Mouse (Mus musculus) embryonic facial prominence, embryonic 10.5 days (tissue): ENCODE data around the gene Psme4. TPM values are rescaled to one million over a fixed set of nuclear protein-coding genes. Genes with fewer than 3 reads are reported as not detected.

Experiments used
- DNase-seq: peaks from one replicate; pipeline ENCODE4 v3.0.0-alpha.2; 2017; ENCODE audit warnings: low spot score
- H3K27ac ChIP-seq: fragments of 300-500 bp; sonication (generic); replicated peaks from 2 replicates; pipeline ENCODE4 v1.5.1; 2016; ENCODE audit warnings: mild to moderate bottlenecking
- H3K27me3 ChIP-seq: fragments of 300-500 bp; sonication (generic); replicated peaks from 2 replicates; pipeline ENCODE4 v1.6.1; 2016; ENCODE audit warnings: low read depth, mild to moderate bottlenecking; ENCODE audit not compliant: poor library complexity, severe bottlenecking
- H3K36me3 ChIP-seq: fragments of 300-500 bp; sonication (generic); replicated peaks from 2 replicates; pipeline ENCODE4 v1.6.1; 2016; ENCODE audit warnings: mild to moderate bottlenecking, moderate library complexity
- H3K4me1 ChIP-seq: fragments of 300-500 bp; sonication (generic); 2 replicates; pipeline ENCODE4 v1.6.1; 2016
- H3K4me3 ChIP-seq: fragments of 300-500 bp; sonication (generic); 2 replicates; pipeline ENCODE4 v1.5.1; 2016; ENCODE audit warnings: mild to moderate bottlenecking, moderate library complexity
- H3K9me3 ChIP-seq: fragments of 300-500 bp; sonication (generic); 2 replicates; pipeline ENCODE4 v1.6.1; 2016; ENCODE audit warnings: mild to moderate bottlenecking
- WGBS: fragments of 180-500 bp; shearing (Covaris S2); methylation state at CpG from one replicate; pipeline ENCODE4 v1.1.7; 2016; 5-methylcytosine and 5-hydroxymethylcytosine counted together
- polyA plus RNA-seq: library from polyadenylated mRNA; unstranded; fragments of >200 nt; fragmentation: Nextera tagmentation; extraction: Ambion mirVana; gene quantifications from 2 replicates; pipeline ENCODE4 v1.2.1, GENCODE M21; 2016

The Psme4 gene
- polyA plus RNA-seq, 1 experiment from 2014 or later: 29.5 TPM

- H3K4me1 ChIP-seq: no peaks in the 10 kb centered on the region
- H3K4me3 ChIP-seq: no peak overlapping the region
- H3K9me3 ChIP-seq: no peaks in the 10 kb centered on the region
- no peaks in the 10 kb centered on the region; the same call in 1 of the 2 replicates for H3K36me3 ChIP-seq
- no peak for DNase-seq
- WGBS: 92% methylated on average over 3 of the region's 3 CpGs
- H3K27me3 ChIP-seq: no peaks in the 10 kb centered on the region
- no peak overlapping the region for H3K27ac ChIP-seq
Measured at GRCm38 (mm10) chr11:30912311-30912710, 140.8 kb downstream of the Psme4 start.

- Histone ChIP-seq H3K27me3 (no peaks in the 10 kb centered on the region), H3K9me3 (no peaks in the 10 kb centered on the region), H3K36me3 (peaks cover 23% of the 10 kb centered on the region), H3K4me1 (no peaks in the 10 kb centered on the region), H3K4me3 (no peak overlapping the region), H3K27ac (no peak overlapping the region)
- 81% methylated on average over 1 of the region's 1 CpGs for WGBS
- DNase-seq: no peak
Measured at GRCm38 (mm10) chr11:30920641-30921040, 149.1 kb downstream of the Psme4 start.

GRCm38 (mm10) chr11:30923283-30923682, 151.8 kb downstream of the Psme4 start:
- Histone ChIP-seq H3K4me3 (no peak overlapping the region), H3K27me3 (no peaks in the 10 kb centered on the region), H3K27ac (no peak overlapping the region), H3K9me3 (no peaks in the 10 kb centered on the region), H3K36me3 (peaks cover 44% of the 10 kb centered on the region), H3K4me1 (no peaks in the 10 kb centered on the region)
- DNase-seq: no peak
- 91% methylated on average over 3 of the region's 3 CpGs for WGBS

GRCm38 (mm10) chr11:30928079-30928478, 156.6 kb downstream of the Psme4 start:
- H3K36me3 ChIP-seq: peaks cover 80% of the 10 kb centered on the region
- no peaks in the 10 kb centered on the region for H3K27me3 ChIP-seq
- no peak overlapping the region for H3K27ac ChIP-seq
- H3K9me3 ChIP-seq: no peaks in the 10 kb centered on the region
- no peak for DNase-seq
- no peaks in the 10 kb centered on the region for H3K4me1 ChIP-seq
- no peak overlapping the region for H3K4me3 ChIP-seq

GRCm38 (mm10) chr11:30928498-30928897, 157.0 kb downstream of the Psme4 start:
- H3K27ac ChIP-seq: no peak overlapping the region
- H3K9me3 ChIP-seq: no peaks in the 10 kb centered on the region
- H3K27me3 ChIP-seq: no peaks in the 10 kb centered on the region
- DNase-seq: no peak
- H3K36me3 ChIP-seq: peaks cover 77% of the 10 kb centered on the region
- no peaks in the 10 kb centered on the region for H3K4me1 ChIP-seq
- WGBS: 100% methylated on average over 1 of the region's 1 CpGs
- no peak overlapping the region for H3K4me3 ChIP-seq

Other genes starting within 250 kb of the Psme4 start
- 5.1 and 5.3 TPM in 2 replicates for gene Acyp2, start 122.1 kb upstream of the Psme4 start, polyA plus RNA-seq
- gene Gpr75, start 113.6 kb downstream of the Psme4 start, polyA plus RNA-seq: 0.51 and 0.53 TPM in 2 replicates
- gene Asb3, start 113.7 kb downstream of the Psme4 start, polyA plus RNA-seq: 28.0 and 31.1 TPM in 2 replicates
- gene Erlec1, start 182.6 kb downstream of the Psme4 start, polyA plus RNA-seq: 7.3 TPM in 2 replicates
- gene Chac2, start 214.6 kb downstream of the Psme4 start, polyA plus RNA-seq: 10.1 and 11.7 TPM in 2 replicates